Mouse (Mus musculus) limb, embryonic 13.5 days (tissue): Measurements from ENCODE around the gene Cep295nl. TPM values are rescaled to one million over a fixed set of nuclear protein-coding genes. Genes with fewer than 3 reads are reported as not detected.
A peak's percentile ranks its signal among the peaks of the same experiment; 100 is the strongest.
"Not testable (repeated sequence)": the region's sequence is repeated elsewhere in the genome, so short reads cannot be mapped to it uniquely, and the experiment has no call there.

Source experiments
- ATAC-seq: fragments of 200-750 bp; cut with Nextera tagmentation; 2 replicates; pipeline ENCODE4 v1.8.0; 2017; ENCODE audit warnings: low read depth, moderate number of reproducible peaks, moderate TSS enrichment; ENCODE audit not compliant: low FRiP score
- H3K27ac ChIP-seq: fragments of 300-500 bp; sonication (generic); 2 replicates; pipeline ENCODE4 v1.5.1; 2015; ENCODE audit warnings: inconsistent platforms, mild to moderate bottlenecking, moderate library complexity
- H3K27me3 ChIP-seq: fragments of 300-500 bp; sonication (generic); 2 replicates; pipeline ENCODE4 v1.6.1; 2015; ENCODE audit warnings: mild to moderate bottlenecking, inconsistent platforms
- H3K36me3 ChIP-seq: fragments of 300-500 bp; sonication (generic); 2 replicates; pipeline ENCODE4 v1.6.1; 2015; ENCODE audit warnings: inconsistent platforms, mild to moderate bottlenecking, moderate library complexity
- H3K4me1 ChIP-seq: fragments of 300-500 bp; sonication (generic); 2 replicates; pipeline ENCODE4 v1.6.1; 2015; ENCODE audit warnings: inconsistent platforms
- H3K4me2 ChIP-seq: fragments of 300-500 bp; sonication (generic); replicated peaks from 2 replicates; pipeline ENCODE4 v1.6.1; 2015; ENCODE audit warnings: inconsistent platforms, mild to moderate bottlenecking, moderate library complexity
- H3K4me3 ChIP-seq: fragments of 300-500 bp; sonication (generic); 2 replicates; pipeline ENCODE4 v1.5.1; 2015; ENCODE audit warnings: moderate library complexity, mild to moderate bottlenecking, inconsistent platforms
- H3K9ac ChIP-seq: fragments of 300-500 bp; sonication (generic); 2 replicates; pipeline ENCODE4 v1.6.1; 2015; ENCODE audit warnings: mild to moderate bottlenecking, inconsistent platforms
- H3K9me3 ChIP-seq: fragments of 300-500 bp; sonication (generic); 2 replicates; pipeline ENCODE4 v1.6.1; 2016; ENCODE audit warnings: inconsistent platforms
- WGBS: fragments of 180-500 bp; shearing (Covaris S2); methylation state at CpG from one replicate; pipeline ENCODE4 v1.1.7; 2015; 5-methylcytosine and 5-hydroxymethylcytosine counted together
- polyA plus RNA-seq: library from polyadenylated mRNA; unstranded; fragments of >200 nt; fragmentation: Nextera tagmentation; extraction: Ambion mirVana; gene quantifications from 2 replicates; pipeline ENCODE4 v1.2.1, GENCODE M21; 2015

Cep295nl gene
- polyA plus RNA-seq, 1 experiment from 2014 or later, result 0.55 TPM

DNA sequence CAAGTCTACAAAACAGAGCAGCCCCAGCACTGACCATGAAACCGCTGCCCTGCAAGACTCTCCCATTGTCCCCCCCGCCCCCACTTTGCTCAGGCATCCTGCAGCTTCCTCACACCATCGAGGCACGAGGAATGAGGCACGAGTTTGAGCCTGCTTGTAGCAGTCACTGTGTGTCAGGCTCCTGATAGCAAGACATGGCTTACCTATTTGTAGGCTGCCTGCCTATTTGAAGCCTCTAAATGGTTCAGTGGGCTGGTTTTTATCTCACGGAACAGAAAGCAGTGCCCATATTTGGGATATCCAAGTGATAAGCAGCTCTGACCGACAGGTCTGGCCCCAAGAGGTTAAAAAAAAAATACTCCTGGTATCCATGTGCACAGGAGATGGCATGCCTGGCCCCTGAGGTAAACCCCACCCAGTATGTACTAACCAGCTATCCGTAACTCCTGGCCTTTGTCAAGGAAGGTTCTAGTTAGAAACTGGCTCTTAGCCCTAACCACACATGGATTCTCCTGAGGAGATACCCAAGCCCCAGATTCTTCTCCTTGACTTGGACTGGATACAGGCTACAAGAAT lies 26.0 kb downstream of the Cep295nl start:
- WGBS, result 86% methylated on average over 8 of the region's 8 CpGs
- Histone ChIP-seq H3K4me3 (no peak overlapping the region), H3K4me1 (peaks cover 5% of the 10 kb centered on the region), H3K27ac (no peak overlapping the region), H3K27me3 (no peaks in the 10 kb centered on the region), H3K9me3 (no peaks in the 10 kb centered on the region), H3K9ac (no peak overlapping the region), H3K36me3 (peaks cover 86% of the 10 kb centered on the region), H3K4me2 (no peak overlapping the region)
- no peak for ATAC-seq

DNA sequence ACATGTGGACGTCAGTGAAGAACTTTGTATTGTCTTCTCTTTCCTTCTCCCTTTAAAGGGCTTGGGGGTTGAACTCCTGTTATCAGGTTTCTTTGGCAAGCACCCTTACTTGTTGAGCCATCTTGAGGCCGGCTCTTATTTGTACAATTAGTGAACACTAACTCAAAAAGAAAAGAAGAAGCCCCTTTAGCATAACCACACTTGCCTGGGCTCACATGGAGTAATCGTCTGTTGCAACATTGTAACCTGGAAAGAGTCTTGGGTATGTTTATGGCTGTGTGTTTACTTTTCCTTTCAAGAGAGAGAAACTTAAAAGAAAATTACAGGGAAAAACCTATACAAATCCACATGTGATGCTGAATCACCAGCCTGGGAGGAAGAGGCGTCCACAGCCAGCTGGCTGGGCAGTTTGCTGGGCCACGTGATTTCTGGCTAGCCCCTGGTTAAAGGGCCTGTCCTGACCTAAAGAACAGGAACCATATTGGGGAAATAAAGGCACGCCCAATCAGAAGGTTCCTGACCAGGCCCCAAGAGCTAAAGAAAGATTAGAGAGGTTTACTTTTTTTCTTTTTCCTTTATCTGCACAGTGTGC lies 30.1 kb downstream of the Cep295nl start:
- H3K9me3 ChIP-seq, result peaks cover 18% of the 10 kb centered on the region
- 84% methylated on average over 6 of the region's 6 CpGs for WGBS
- no peak overlapping the region for H3K9ac ChIP-seq
- H3K27ac ChIP-seq, result no peak overlapping the region
- no peaks in the 10 kb centered on the region for H3K27me3 ChIP-seq
- H3K4me2 ChIP-seq, result no peak overlapping the region
- no peak overlapping the region for H3K4me3 ChIP-seq
- no peak for ATAC-seq
- peaks cover 91% of the 10 kb centered on the region for H3K36me3 ChIP-seq
- H3K4me1 ChIP-seq, result no peaks in the 10 kb centered on the region

DNA sequence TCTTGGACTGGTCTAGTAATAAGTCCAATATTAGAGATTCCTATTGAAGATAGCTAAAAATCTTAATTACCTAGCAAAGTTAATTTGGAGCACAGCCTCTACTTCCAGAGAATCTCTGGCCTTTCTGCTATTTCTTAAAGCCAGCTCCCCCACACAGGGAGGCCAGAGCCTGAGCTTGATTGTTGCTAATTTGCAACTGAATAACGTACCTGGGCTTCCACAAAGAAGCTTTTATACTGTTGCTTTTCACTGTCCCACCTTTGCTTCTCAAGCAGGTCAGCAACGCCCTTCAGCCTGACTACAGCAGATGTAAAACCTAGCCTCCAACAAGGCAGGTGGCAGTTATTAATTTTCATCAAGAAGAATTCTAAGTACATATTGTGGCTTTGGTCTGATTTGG lies 34.3 kb downstream of the Cep295nl start:
- H3K4me2 ChIP-seq, H3K9ac ChIP-seq, H3K27me3 ChIP-seq, H3K4me3 ChIP-seq, H3K4me1 ChIP-seq, ATAC-seq, H3K27ac ChIP-seq: not testable (repeated sequence)
- WGBS, result 92% methylated on average over 2 of the region's 2 CpGs
- H3K9me3 ChIP-seq, result peaks cover 18% of the 10 kb centered on the region
- peaks cover 85% of the 10 kb centered on the region for H3K36me3 ChIP-seq

DNA sequence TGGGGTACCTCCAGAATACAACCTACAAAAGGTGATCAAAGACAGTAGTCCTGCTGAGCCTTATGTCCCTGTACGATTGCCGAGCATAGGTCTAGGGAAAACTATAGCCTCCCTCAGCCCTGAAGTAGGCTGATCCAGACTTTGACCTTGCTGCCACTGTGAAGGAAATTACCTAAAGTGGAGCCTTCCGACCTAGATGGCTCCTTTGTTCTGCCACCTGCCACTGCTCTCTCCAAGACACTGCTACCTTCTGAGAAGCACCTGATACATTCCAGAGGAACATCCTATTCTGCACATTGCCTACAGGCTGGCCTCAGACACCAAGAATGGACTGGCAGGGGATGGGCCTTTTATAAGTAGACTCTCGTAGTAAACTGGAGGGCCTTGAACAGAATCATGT lies 38.3 kb downstream of the Cep295nl start:
- H3K9ac ChIP-seq, H3K4me2 ChIP-seq, H3K4me3 ChIP-seq, H3K27me3 ChIP-seq, H3K27ac ChIP-seq, H3K4me1 ChIP-seq, ATAC-seq: not testable (repeated sequence)
- Histone ChIP-seq H3K36me3 (peaks cover 78% of the 10 kb centered on the region), H3K9me3 (peaks cover 11% of the 10 kb centered on the region)
- WGBS, result 91% methylated on average over 4 of the region's 4 CpGs

DNA sequence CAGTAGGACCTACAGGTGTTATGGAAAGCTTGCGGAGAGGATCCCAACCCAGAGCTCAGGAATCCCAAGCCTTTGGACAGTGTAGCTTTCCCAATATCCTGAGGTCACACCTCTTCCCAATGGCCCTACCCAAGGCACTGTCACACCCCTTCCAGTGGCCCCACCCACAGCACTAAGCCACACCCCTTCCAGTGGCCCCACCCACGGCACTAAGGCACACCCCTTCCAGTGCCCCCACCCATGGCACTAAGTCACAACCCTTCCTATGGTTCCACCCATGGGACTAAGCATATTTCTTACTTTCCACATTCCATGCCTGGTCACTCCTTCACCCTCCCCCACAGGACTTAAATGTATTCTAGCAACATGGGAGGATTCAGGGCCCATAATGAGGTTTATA lies 43.5 kb downstream of the Cep295nl start:
- Histone ChIP-seq H3K27ac (no peak overlapping the region), H3K27me3 (no peaks in the 10 kb centered on the region), H3K4me3 (no peak overlapping the region), H3K9ac (no peak overlapping the region), H3K36me3 (peaks cover 55% of the 10 kb centered on the region), H3K4me2 (no peak overlapping the region), H3K4me1 (no peaks in the 10 kb centered on the region), H3K9me3 (no peaks in the 10 kb centered on the region)
- WGBS, result 75% methylated on average over 2 of the region's 2 CpGs
- no peak for ATAC-seq

DNA sequence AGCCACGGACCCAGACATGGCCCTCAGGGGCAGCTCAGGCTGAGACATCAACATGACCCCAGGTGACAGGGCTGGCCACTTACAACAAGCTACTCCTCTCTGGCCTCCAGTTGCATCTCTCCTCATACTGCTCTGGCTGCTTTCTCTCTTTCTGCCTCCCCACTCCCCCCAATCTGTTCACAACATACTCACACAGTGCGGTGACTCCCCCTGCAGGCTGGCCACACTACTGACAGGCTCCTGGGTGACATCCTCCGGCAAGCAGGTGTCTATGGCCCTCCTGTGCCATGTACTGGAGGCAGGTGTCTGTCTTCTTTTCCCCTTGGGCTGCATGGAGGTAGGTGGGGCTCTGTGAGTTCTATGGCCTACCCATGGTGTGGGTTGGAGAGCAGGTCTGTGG lies 44.3 kb downstream of the Cep295nl start:
- H3K36me3 ChIP-seq, result peaks cover 47% of the 10 kb centered on the region
- 80% methylated on average over 3 of the region's 3 CpGs for WGBS
- no peak overlapping the region for H3K9ac ChIP-seq
- no peaks in the 10 kb centered on the region for H3K27me3 ChIP-seq
- H3K4me2 ChIP-seq, result no peak overlapping the region
- no peak overlapping the region for H3K27ac ChIP-seq
- H3K9me3 ChIP-seq, result no peaks in the 10 kb centered on the region
- ATAC-seq, result no peak
- no peaks in the 10 kb centered on the region for H3K4me1 ChIP-seq
- H3K4me3 ChIP-seq, result no peak overlapping the region

DNA sequence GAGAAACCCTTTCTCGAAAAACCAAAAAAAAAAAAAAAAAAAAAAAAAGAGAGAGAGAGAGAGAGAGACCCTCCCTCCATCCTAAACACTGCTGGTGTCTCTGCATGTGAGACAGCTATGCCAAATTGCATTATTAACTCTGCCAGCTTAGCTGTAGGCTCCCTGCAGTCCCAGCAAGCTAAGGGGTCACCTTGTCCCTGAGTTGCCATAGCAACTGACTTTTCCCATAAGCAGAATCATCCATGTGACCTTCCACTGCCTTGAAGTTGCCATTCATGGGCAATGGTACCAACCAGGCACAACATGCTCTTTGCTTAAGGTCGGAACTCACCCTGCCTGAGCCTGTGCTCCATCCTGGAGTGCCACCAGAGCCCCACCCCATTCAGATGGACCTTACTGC lies 47.3 kb downstream of the Cep295nl start:
- Histone ChIP-seq H3K36me3 (peaks cover 17% of the 10 kb centered on the region), H3K4me2 (no peak overlapping the region)
- WGBS, result 83% methylated on average over 2 of the region's 2 CpGs

DNA sequence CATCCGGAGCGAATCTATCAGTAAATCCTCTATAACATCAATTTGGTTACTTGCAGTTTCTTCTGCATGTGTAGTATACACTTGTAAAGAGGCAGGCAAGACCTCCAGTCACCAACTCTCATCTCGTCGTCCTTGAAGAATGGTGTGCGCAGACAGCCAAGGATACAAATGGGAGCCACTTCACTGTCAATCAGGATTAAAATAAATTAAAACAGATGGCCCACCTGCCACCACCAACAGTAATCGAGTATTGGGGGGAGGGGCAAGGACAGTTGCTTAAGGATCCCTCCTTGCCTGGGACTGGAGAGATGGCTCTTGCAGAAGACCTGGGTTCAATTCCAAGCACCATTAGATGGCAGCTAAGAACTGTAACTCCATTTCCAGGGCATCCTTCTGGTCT lies 49.6 kb downstream of the Cep295nl start:
- H3K9me3 ChIP-seq, result no peaks in the 10 kb centered on the region
- no peak overlapping the region for H3K27ac ChIP-seq
- H3K4me2 ChIP-seq, result no peak overlapping the region
- peaks cover 5% of the 10 kb centered on the region; the same call in 1 of the 2 replicates for H3K36me3 ChIP-seq
- H3K4me1 ChIP-seq, result peaks cover 19% of the 10 kb centered on the region
- H3K27me3 ChIP-seq, result no peaks in the 10 kb centered on the region
- no peak overlapping the region for H3K9ac ChIP-seq
- 63% methylated on average over 6 of the region's 6 CpGs for WGBS
- no peak for ATAC-seq
- H3K4me3 ChIP-seq, result no peak overlapping the region

More for the DNA sequence above, 47.3 kb downstream of the Cep295nl start:
- Histone ChIP-seq H3K9me3 (no peaks in the 10 kb centered on the region), H3K27me3 (no peaks in the 10 kb centered on the region), H3K4me3 (no peak overlapping the region), H3K4me1 (peaks cover 9% of the 10 kb centered on the region; the same call in 1 of the 2 replicates), H3K27ac (no peak overlapping the region), H3K9ac (no peak overlapping the region)
- no peak for ATAC-seq

DNA sequence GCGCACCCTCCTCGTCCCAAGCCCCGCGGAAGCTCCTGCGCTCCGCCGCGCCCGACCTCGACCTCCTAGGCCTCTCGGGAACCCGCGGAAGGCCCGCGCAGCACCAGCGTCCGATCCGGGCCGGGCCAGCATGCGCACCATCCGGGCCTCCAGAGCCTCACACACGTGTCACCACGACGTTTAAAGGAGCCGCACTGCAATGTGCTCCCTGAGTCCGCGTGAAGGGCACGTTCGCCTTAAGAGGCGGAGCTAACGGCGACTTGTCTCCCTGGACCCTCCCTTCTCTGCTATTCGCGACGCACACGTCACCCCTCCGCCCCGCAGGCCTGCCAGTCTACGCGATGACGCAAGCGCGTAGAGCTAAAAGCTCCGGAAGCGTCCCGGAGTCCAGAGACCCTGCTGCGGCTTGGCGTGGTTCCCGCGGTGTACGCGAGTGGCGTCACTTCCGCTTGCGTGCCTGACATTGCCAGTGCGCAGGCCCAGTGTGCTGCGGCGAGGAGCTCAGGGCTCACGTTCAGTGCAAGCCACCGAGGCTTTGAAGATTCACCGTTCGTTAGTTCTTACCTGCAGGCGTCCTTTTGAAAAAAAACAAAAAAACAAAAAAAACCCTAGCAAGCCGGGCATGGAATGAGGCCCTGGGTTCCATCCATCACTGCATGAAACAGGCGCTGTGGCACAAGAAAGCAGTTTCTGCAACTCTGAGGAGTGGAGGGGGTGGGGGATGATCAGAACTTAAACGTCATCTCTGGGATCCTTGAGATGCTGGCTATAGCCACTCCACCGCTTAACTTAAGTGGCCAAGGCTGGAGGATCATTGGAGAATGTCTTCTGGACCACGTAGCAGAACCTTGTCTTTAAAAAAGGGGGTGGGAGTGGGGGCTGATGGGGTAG lies 52.1 kb downstream of the Cep295nl start, which contains the start of gene Usp36:
Usp36 (minus strand) TSS at position 246 of the 891 bp plus-strand sequence.
- peaks cover 25% of the 10 kb centered on the region for H3K36me3 ChIP-seq
- peak within 1 kb of the TSS; percentile 93 for H3K4me3 ChIP-seq
- peak within 1 kb of the TSS; percentile 89 for H3K27ac ChIP-seq
- under 1% methylated on average over 68 of the region's 68 CpGs for WGBS
- H3K9me3 ChIP-seq, result no peaks in the 10 kb centered on the region
- H3K4me1 ChIP-seq, result peaks cover 19% of the 10 kb centered on the region
- H3K4me2 ChIP-seq, result peak within 1 kb of the TSS; percentile 84
- H3K9ac ChIP-seq, result peak within 1 kb of the TSS; percentile 88
- no peaks in the 10 kb centered on the region for H3K27me3 ChIP-seq
- peak; percentile 99 for ATAC-seq

DNA sequence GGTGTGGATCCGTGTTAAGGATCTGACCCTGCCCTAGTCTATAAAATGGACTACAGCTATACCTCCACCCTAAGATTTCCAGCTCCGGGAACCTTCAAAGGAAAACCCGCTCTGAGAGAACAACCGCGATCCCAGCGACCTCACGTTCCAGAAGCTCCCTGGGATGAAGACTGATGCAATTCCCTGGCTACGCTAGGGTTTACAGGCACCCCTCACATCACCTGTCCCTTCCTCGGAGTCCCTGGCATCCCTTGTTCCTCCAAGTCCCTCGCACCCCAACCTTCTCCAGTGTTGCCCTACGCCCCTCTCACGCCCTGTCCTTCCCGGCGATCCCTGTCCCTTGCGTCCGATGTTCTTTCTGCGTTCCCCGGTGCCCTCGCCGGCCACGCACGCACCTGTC lies 52.7 kb downstream of the Cep295nl start:
- under 1% methylated on average over 22 of the region's 22 CpGs for WGBS
- H3K9ac ChIP-seq, result peak overlapping the region; percentile 88

DNA sequence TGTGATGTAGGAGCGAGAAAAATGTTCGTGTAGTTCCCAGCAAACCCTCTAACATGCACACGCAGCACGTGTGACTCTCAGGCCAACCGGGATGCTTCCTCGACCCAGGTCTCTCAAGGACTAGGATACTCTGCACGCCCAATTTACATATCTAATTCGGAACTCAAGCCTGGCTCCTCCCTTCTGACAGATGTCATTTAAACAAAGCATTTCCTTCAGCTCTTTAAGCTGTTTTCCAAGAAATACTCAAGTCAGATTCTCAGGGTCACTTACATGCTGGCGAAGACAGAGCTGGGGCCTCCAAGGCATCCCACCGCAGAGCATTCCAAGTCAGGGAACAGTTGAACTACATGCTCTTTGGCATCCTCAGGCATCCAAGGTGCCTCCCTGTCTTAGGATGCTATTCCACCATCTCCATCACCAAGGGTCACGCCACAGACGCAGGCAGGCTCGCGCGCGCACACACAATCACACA lies 53.2 kb downstream of the Cep295nl start:
- Histone ChIP-seq H3K4me3 (peak overlapping the region; percentile 93), H3K27me3 (no peaks in the 10 kb centered on the region), H3K9me3 (no peaks in the 10 kb centered on the region), H3K4me1 (peaks cover 19% of the 10 kb centered on the region), H3K27ac (peak overlapping the region; percentile 67; the same call in 1 of the 2 replicates), H3K4me2 (peak overlapping the region; percentile 84), H3K36me3 (peaks cover 37% of the 10 kb centered on the region), H3K9ac (peak overlapping the region; percentile 88)
- WGBS, result under 1% methylated on average over 16 of the region's 16 CpGs
- ATAC-seq, result no peak

More for the DNA sequence above, 52.7 kb downstream of the Cep295nl start:
- peak overlapping the region; percentile 93 for H3K4me3 ChIP-seq
- no peaks in the 10 kb centered on the region for H3K27me3 ChIP-seq
- peaks cover 19% of the 10 kb centered on the region for H3K4me1 ChIP-seq
- peak; percentile 5; the same call in 1 of the 2 replicates for ATAC-seq
- H3K4me2 ChIP-seq, result peak overlapping the region; percentile 84
- H3K36me3 ChIP-seq, result peaks cover 32% of the 10 kb centered on the region
- H3K27ac ChIP-seq, result peak overlapping the region; percentile 67; the same call in 1 of the 2 replicates
- no peaks in the 10 kb centered on the region for H3K9me3 ChIP-seq

DNA sequence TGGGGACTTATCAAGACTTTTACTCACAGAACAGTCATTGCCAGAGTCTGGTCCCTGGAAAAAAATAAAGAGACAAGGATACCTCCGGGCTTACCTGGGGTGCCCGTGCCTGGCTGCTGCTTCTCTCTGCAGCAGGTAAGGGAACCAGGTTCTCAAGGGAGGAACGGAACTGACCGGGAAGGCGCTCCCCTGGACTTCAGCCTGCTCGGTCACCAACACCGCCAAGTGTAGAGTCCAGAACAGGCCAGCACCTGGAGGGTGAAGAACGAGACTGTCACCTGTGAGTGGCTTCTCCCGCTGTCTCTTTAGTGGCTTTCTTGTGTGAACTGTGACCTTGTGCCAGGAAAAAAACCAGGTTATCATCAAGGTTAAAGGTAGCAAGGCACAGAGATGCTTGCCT lies 54.7 kb downstream of the Cep295nl start:
- WGBS, result 95% methylated on average over 9 of the region's 9 CpGs
- Histone ChIP-seq H3K27ac (no peak overlapping the region), H3K9ac (no peak overlapping the region; the same call in 1 of the 2 replicates), H3K4me1 (peaks cover 19% of the 10 kb centered on the region), H3K27me3 (no peaks in the 10 kb centered on the region), H3K4me3 (no peak overlapping the region), H3K36me3 (peaks cover 52% of the 10 kb centered on the region), H3K4me2 (no peak overlapping the region), H3K9me3 (no peaks in the 10 kb centered on the region)
- no peak for ATAC-seq
